Mouse (Mus musculus) heart, embryonic 16.5 days (tissue): ENCODE results near the gene Spata2. TPM values are rescaled to one million over a fixed set of nuclear protein-coding genes. Genes with fewer than 3 reads are reported as not detected.

ENCODE experiments used
- ATAC-seq: fragments of 200-750 bp; cut with Nextera tagmentation; replicated peaks from 2 replicates; pipeline ENCODE4 v1.8.0; 2017; ENCODE audit warnings: moderate number of reproducible peaks; ENCODE audit not compliant: insufficient read depth, low FRiP score; ENCODE audit errors: extremely low read depth
- H3K27ac ChIP-seq: fragments of 300-500 bp; sonication (generic); 2 replicates; pipeline ENCODE4 v1.5.1; 2014; ENCODE audit warnings: mild to moderate bottlenecking, low read length, control low read depth, moderate library complexity
- H3K27me3 ChIP-seq: fragments of 300-500 bp; sonication (generic); 2 replicates; pipeline ENCODE4 v1.6.1; 2014; ENCODE audit warnings: low read length, mixed read lengths; ENCODE audit not compliant: control insufficient read depth, insufficient read depth
- H3K36me3 ChIP-seq: fragments of 300-500 bp; sonication (generic); 2 replicates; pipeline ENCODE4 v1.6.1; 2014; ENCODE audit not compliant: control insufficient read depth, insufficient read depth
- H3K4me1 ChIP-seq: fragments of 300-500 bp; sonication (generic); 2 replicates; pipeline ENCODE4 v1.6.1; 2014; ENCODE audit warnings: low read length, mixed read lengths; ENCODE audit not compliant: control insufficient read depth, insufficient read depth
- H3K4me2 ChIP-seq: fragments of 300-500 bp; sonication (generic); 2 replicates; pipeline ENCODE4 v1.6.1; 2014; ENCODE audit warnings: low read depth, mild to moderate bottlenecking, control low read depth, low read length
- H3K4me3 ChIP-seq: fragments of 300-500 bp; sonication (generic); 2 replicates; pipeline ENCODE4 v1.5.1; 2014; ENCODE audit warnings: mild to moderate bottlenecking, control low read depth, low read length
- H3K9ac ChIP-seq: fragments of 300-500 bp; sonication (generic); 2 replicates; pipeline ENCODE4 v1.6.1; 2014; ENCODE audit warnings: low read length, control low read depth
- H3K9me3 ChIP-seq: fragments of 300-500 bp; sonication (generic); replicated peaks from 2 replicates; pipeline ENCODE4 v1.6.1; 2016; ENCODE audit warnings: low read length; ENCODE audit not compliant: control insufficient read depth
- WGBS: fragments of 180-500 bp; shearing (Covaris S2); extraction: QIAGEN DNeasy Blood & Tissue Kit; methylation state at CpG from one replicate; pipeline ENCODE4 v1.1.7; 2014; 5-methylcytosine and 5-hydroxymethylcytosine counted together
- polyA plus RNA-seq: library from polyadenylated mRNA; unstranded; fragments of >200 nt; fragmentation: Nextera tagmentation; extraction: Ambion mirVana; gene quantifications from 2 replicates; pipeline ENCODE4 v1.2.1, GENCODE M21; 2015

The Spata2 gene
- 13.4 and 15.8 TPM in 2 replicates for polyA plus RNA-seq

GRCm38 (mm10) chr2:167492713-167493636 lies at the start of gene Spata2:
Gene Spata2 (minus strand): TSS chr2:167492887.
- H3K4me2 ChIP-seq, result peak within 1 kb of the TSS; percentile 97
- no peaks in the 10 kb centered on the region for H3K9me3 ChIP-seq
- ATAC-seq, result peak; percentile 89
- peak within 1 kb of the TSS; percentile 100 for H3K4me3 ChIP-seq
- no peaks in the 10 kb centered on the region for H3K27me3 ChIP-seq
- peaks cover 24% of the 10 kb centered on the region for H3K4me1 ChIP-seq
- no peaks in the 10 kb centered on the region for H3K36me3 ChIP-seq
- 1% methylated on average over 63 of the region's 63 CpGs for WGBS
- H3K9ac ChIP-seq, result peak within 1 kb of the TSS; percentile 98
- H3K27ac ChIP-seq, result peak within 1 kb of the TSS; percentile 95

- 81% methylated on average over 4 of the region's 4 CpGs for WGBS
- Histone ChIP-seq H3K27me3 (peaks cover 3% of the 10 kb centered on the region; the same call in 1 of the 2 replicates), H3K9me3 (no peaks in the 10 kb centered on the region), H3K27ac (peak overlapping the region; percentile 93), H3K9ac (peak overlapping the region; percentile 16; the same call in 1 of the 2 replicates), H3K4me3 (no peak overlapping the region), H3K36me3 (no peaks in the 10 kb centered on the region), H3K4me2 (peak overlapping the region; percentile 37; the same call in 1 of the 2 replicates), H3K4me1 (peaks cover 43% of the 10 kb centered on the region)
- no peak for ATAC-seq
Observed at GRCm38 (mm10) chr2:167542361-167542760, 49.7 kb upstream of the Spata2 start.

GRCm38 (mm10) chr2:167541761-167542160 lies 49.1 kb upstream of the Spata2 start:
- peak overlapping the region; percentile 16; the same call in 1 of the 2 replicates for H3K9ac ChIP-seq
- peaks cover 46% of the 10 kb centered on the region for H3K4me1 ChIP-seq
- H3K4me3 ChIP-seq, result peak overlapping the region; percentile 9; the same call in 1 of the 2 replicates
- 79% methylated on average over 12 of the region's 12 CpGs for WGBS
- H3K9me3 ChIP-seq, result no peaks in the 10 kb centered on the region
- ATAC-seq, result no peak
- peaks cover 9% of the 10 kb centered on the region for H3K27me3 ChIP-seq
- peak overlapping the region; percentile 11; the same call in 1 of the 2 replicates for H3K27ac ChIP-seq
- peak overlapping the region; percentile 37 for H3K4me2 ChIP-seq
- no peaks in the 10 kb centered on the region for H3K36me3 ChIP-seq

GRCm38 (mm10) chr2:167541324-167541723 lies 48.6 kb upstream of the Spata2 start:
- WGBS, result 51% methylated on average over 6 of the region's 6 CpGs
- ATAC-seq, result no peak
- H3K36me3 ChIP-seq, result no peaks in the 10 kb centered on the region

GRCm38 (mm10) chr2:167540477-167541110 lies 47.9 kb upstream of the Spata2 start:
- ATAC-seq, result no peak
- peak overlapping the region; percentile 58 for H3K4me3 ChIP-seq
- H3K4me2 ChIP-seq, result peak overlapping the region; percentile 84
- 42% methylated on average over 12 of the region's 12 CpGs for WGBS
- H3K9me3 ChIP-seq, result no peaks in the 10 kb centered on the region
- no peaks in the 10 kb centered on the region for H3K36me3 ChIP-seq
- peak overlapping the region; percentile 73 for H3K9ac ChIP-seq
- peak overlapping the region; percentile 38 for H3K27ac ChIP-seq
- peaks cover 46% of the 10 kb centered on the region for H3K4me1 ChIP-seq
- peaks cover 14% of the 10 kb centered on the region for H3K27me3 ChIP-seq

More at GRCm38 (mm10) chr2:167541324-167541723, 48.6 kb upstream of the Spata2 start:
- Histone ChIP-seq H3K4me1 (peaks cover 46% of the 10 kb centered on the region), H3K27ac (0 out of 2 replicates have a peak overlapping the region, but pooled peaks have one; percentile 4), H3K9me3 (no peaks in the 10 kb centered on the region), H3K4me2 (peak overlapping the region; percentile 84), H3K4me3 (peak overlapping the region; percentile 58), H3K27me3 (peaks cover 13% of the 10 kb centered on the region), H3K9ac (peak overlapping the region; percentile 73)

GRCm38 (mm10) chr2:167539536-167540476 lies 47.1 kb upstream of the Spata2 start:
- 43% methylated on average over 14 of the region's 14 CpGs for WGBS
- H3K4me1 ChIP-seq, result peaks cover 46% of the 10 kb centered on the region
- H3K4me3 ChIP-seq, result peak overlapping the region; percentile 58
- no peaks in the 10 kb centered on the region for H3K36me3 ChIP-seq
- peaks cover 14% of the 10 kb centered on the region for H3K27me3 ChIP-seq
- H3K4me2 ChIP-seq, result peak overlapping the region; percentile 84
- H3K9ac ChIP-seq, result peak overlapping the region; percentile 73
- H3K27ac ChIP-seq, result peak overlapping the region; percentile 38
- no peak for ATAC-seq
- H3K9me3 ChIP-seq, result no peaks in the 10 kb centered on the region

- H3K4me1 ChIP-seq, result peaks cover 38% of the 10 kb centered on the region
Observed at GRCm38 (mm10) chr2:167538671-167539306, 46.1 kb upstream of the Spata2 start.

More at GRCm38 (mm10) chr2:167538671-167539306, 46.1 kb upstream of the Spata2 start:
- Histone ChIP-seq H3K27me3 (peaks cover 14% of the 10 kb centered on the region), H3K9me3 (no peaks in the 10 kb centered on the region), H3K36me3 (no peaks in the 10 kb centered on the region), H3K4me2 (peak overlapping the region; percentile 84), H3K4me3 (peak overlapping the region; percentile 58), H3K27ac (peak overlapping the region; percentile 25), H3K9ac (peak overlapping the region; percentile 73)
- no peak for ATAC-seq
- WGBS, result 42% methylated on average over 34 of the region's 34 CpGs
